Mouse (Mus musculus): ENCODE results near the gene Rbl1. TPM values are rescaled to one million over a fixed set of nuclear protein-coding genes. Genes with fewer than 3 reads are reported as not detected.

The Rbl1 gene
- total and polyA plus RNA-seq, 2 experiments from 2014 or later, result 5.2 to 8.4 TPM

- no peak for TF ChIP-seq CTCF (IDR thresholded peaks at IDR 0.05; ENCODE audit: low read depth)
- Histone ChIP-seq H3K9me3 (ENCODE audit: low read length) (no peaks in the 10 kb centered on the region), H3K27me3 (ENCODE audit: insufficient read depth, low read length) (no peaks in the 10 kb centered on the region), H3K9ac (replicated peaks; ENCODE audit: low read length) (no peak overlapping the region), H3K36me3 (ENCODE audit: insufficient read depth, low read length) (peaks cover 59% of the 10 kb centered on the region), H3K4me2 (ENCODE audit: low read depth, low read length) (no peak overlapping the region), H3K4me3 (ENCODE audit: low read length) (no peak overlapping the region), H3K27ac (no peak overlapping the region), H3K4me1 (ENCODE audit: insufficient read depth, low read length) (no peaks in the 10 kb centered on the region)
- ATAC-seq (no peak), DNase-seq (ENCODE audit: low spot score) (no peak)
- 90% methylated on average over 4 of the region's 4 CpGs for WGBS
Observed at GRCm38 (mm10) chr2:157190651-157191050, 13.7 kb downstream of the Rbl1 start.

GRCm38 (mm10) chr2:157187223-157187622 is 17.1 kb downstream of the Rbl1 start:
- DNase-seq (ENCODE audit: low spot score), result no peak
- no peak overlapping the region for H3K4me2 ChIP-seq (ENCODE audit: low read depth, low read length)
- TF ChIP-seq CTCF (IDR thresholded peaks at IDR 0.05; ENCODE audit: low read depth), result no peak
- no peak overlapping the region for H3K4me3 ChIP-seq (ENCODE audit: low read length)
- WGBS, result 83% methylated on average over 4 of the region's 4 CpGs
- H3K9me3 ChIP-seq (ENCODE audit: low read length), result no peaks in the 10 kb centered on the region
- no peaks in the 10 kb centered on the region for H3K27me3 ChIP-seq (ENCODE audit: insufficient read depth, low read length)
- no peak overlapping the region for H3K9ac ChIP-seq (replicated peaks; ENCODE audit: low read length)
- peaks cover 37% of the 10 kb centered on the region for H3K36me3 ChIP-seq (ENCODE audit: insufficient read depth, low read length)
- no peaks in the 10 kb centered on the region for H3K4me1 ChIP-seq (ENCODE audit: insufficient read depth, low read length)
- ATAC-seq, result no peak
- no peak overlapping the region for H3K27ac ChIP-seq

GRCm38 (mm10) chr2:157186504-157186903 is 17.8 kb downstream of the Rbl1 start:
- H3K36me3 ChIP-seq (ENCODE audit: insufficient read depth, low read length), result peaks cover 31% of the 10 kb centered on the region
- TF ChIP-seq CTCF (IDR thresholded peaks at IDR 0.05; ENCODE audit: low read depth), result no peak
- DNase-seq (ENCODE audit: low spot score) (no peak), ATAC-seq (no peak)
- H3K27ac ChIP-seq, result no peak overlapping the region
- H3K4me1 ChIP-seq (ENCODE audit: insufficient read depth, low read length), result no peaks in the 10 kb centered on the region
- H3K27me3 ChIP-seq (ENCODE audit: insufficient read depth, low read length), result no peaks in the 10 kb centered on the region
- no peak overlapping the region for H3K9ac ChIP-seq (replicated peaks; ENCODE audit: low read length)
- 27% methylated on average over 5 of the region's 5 CpGs for WGBS
- H3K4me3 ChIP-seq (ENCODE audit: low read length), result no peak overlapping the region
- no peak overlapping the region for H3K4me2 ChIP-seq (ENCODE audit: low read depth, low read length)
- no peaks in the 10 kb centered on the region for H3K9me3 ChIP-seq (ENCODE audit: low read length)

DNA sequence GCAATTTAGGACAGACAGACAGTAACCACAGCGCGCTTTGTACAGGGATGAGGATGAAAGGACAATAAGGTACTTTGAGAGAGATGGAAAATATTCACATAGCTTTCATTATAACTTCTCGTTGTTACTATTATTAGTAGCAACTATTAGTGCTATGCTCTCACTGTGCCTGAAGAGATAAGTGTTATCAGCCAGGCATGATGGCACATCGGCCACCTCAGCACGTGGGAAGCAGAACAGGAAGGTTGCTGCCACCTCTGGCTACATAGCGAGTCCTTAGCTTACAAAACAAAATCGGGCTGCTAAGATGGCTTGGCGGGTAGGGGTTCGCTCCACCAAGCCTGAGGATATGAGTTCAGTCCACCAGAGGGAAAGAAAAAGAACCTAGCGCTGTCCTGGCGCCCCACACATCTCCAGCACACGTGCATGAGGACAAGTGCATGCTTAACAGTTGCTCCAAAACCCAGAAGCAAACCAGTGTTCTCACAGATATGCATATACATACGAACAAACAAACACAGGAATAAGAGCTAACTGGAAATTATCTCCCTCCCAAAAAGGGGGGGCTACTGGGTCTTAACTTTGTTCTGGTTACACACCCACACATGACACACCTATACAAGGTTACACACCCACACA is 19.2 kb downstream of the Rbl1 start:
- H3K9me3 ChIP-seq (ENCODE audit: low read length), result no peaks in the 10 kb centered on the region
- no peak overlapping the region for H3K4me3 ChIP-seq (ENCODE audit: low read length)
- no peaks in the 10 kb centered on the region for H3K27me3 ChIP-seq (ENCODE audit: insufficient read depth, low read length)
- H3K36me3 ChIP-seq (ENCODE audit: insufficient read depth, low read length), result peaks cover 22% of the 10 kb centered on the region
- ATAC-seq, result no peak
- no peak for TF ChIP-seq CTCF (IDR thresholded peaks at IDR 0.05; ENCODE audit: low read depth)
- DNase-seq (ENCODE audit: low spot score), result no peak
- H3K4me1 ChIP-seq (ENCODE audit: insufficient read depth, low read length), result no peaks in the 10 kb centered on the region
- no peak overlapping the region for H3K27ac ChIP-seq
- H3K9ac ChIP-seq (replicated peaks; ENCODE audit: low read length), result no peak overlapping the region
- 94% methylated on average over 13 of the region's 13 CpGs for WGBS
- no peak overlapping the region for H3K4me2 ChIP-seq (ENCODE audit: low read depth, low read length)

GRCm38 (mm10) chr2:157178167-157178566 is 26.2 kb downstream of the Rbl1 start:
- WGBS, result 80% methylated on average over 6 of the region's 6 CpGs
- no peak overlapping the region for H3K4me2 ChIP-seq (ENCODE audit: low read depth, low read length)
- no peak overlapping the region for H3K27ac ChIP-seq
- H3K4me1 ChIP-seq (ENCODE audit: insufficient read depth, low read length), result no peaks in the 10 kb centered on the region
- no peak overlapping the region for H3K4me3 ChIP-seq (ENCODE audit: low read length)
- H3K36me3 ChIP-seq (ENCODE audit: insufficient read depth, low read length), result peaks cover 5% of the 10 kb centered on the region; the same call in 1 of the 2 replicates
- TF ChIP-seq CTCF (IDR thresholded peaks at IDR 0.05; ENCODE audit: low read depth), result no peak
- no peaks in the 10 kb centered on the region for H3K9me3 ChIP-seq (ENCODE audit: low read length)
- DNase-seq (ENCODE audit: low spot score), result no peak
- H3K27me3 ChIP-seq (ENCODE audit: insufficient read depth, low read length), result no peaks in the 10 kb centered on the region
- H3K9ac ChIP-seq (replicated peaks; ENCODE audit: low read length), result no peak overlapping the region
- ATAC-seq, result no peak

DNA sequence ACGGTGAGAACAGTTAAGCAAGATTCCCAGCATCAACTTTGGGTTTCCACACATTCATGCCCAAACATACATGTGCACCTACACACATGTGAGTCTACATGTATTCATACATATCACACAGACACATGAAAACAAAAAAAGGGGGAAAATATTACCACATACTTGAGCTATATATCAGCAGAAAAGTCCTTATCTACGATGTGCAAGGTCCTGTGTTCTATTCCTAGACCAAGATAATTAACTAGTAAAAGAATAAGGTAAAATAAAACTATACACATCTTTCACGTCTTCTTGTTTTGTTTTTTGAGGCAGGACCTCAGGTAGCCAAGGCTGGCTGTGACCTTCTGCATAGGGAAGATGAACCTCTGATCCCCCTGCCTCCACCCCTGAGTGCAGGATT is 28.1 kb downstream of the Rbl1 start:
- no peaks in the 10 kb centered on the region for H3K4me1 ChIP-seq (ENCODE audit: insufficient read depth, low read length)
- no peaks in the 10 kb centered on the region for H3K27me3 ChIP-seq (ENCODE audit: insufficient read depth, low read length)
- H3K36me3 ChIP-seq (ENCODE audit: insufficient read depth, low read length), result 0 out of 2 replicates have a peak, but pooled peaks cover 5% of the 10 kb centered on the region
- H3K27ac ChIP-seq, result no peak overlapping the region
- H3K4me3 ChIP-seq (ENCODE audit: low read length), result no peak overlapping the region
- no peak for ATAC-seq
- no peak for TF ChIP-seq CTCF (IDR thresholded peaks at IDR 0.05; ENCODE audit: low read depth)
- H3K9ac ChIP-seq (replicated peaks; ENCODE audit: low read length), result no peak overlapping the region
- no peaks in the 10 kb centered on the region for H3K9me3 ChIP-seq (ENCODE audit: low read length)
- DNase-seq (ENCODE audit: low spot score), result no peak
- H3K4me2 ChIP-seq (ENCODE audit: low read depth, low read length), result no peak overlapping the region
- WGBS, result 98% methylated on average over 3 of the region's 3 CpGs

GRCm38 (mm10) chr2:157174416-157174815 is 29.9 kb downstream of the Rbl1 start:
- no peak overlapping the region for H3K27ac ChIP-seq
- no peak for DNase-seq (ENCODE audit: low spot score)
- H3K9me3 ChIP-seq (ENCODE audit: low read length), result no peaks in the 10 kb centered on the region
- 0 out of 2 replicates have a peak, but pooled peaks cover 5% of the 10 kb centered on the region for H3K36me3 ChIP-seq (ENCODE audit: insufficient read depth, low read length)
- TF ChIP-seq CTCF (IDR thresholded peaks at IDR 0.05; ENCODE audit: low read depth), result no peak
- no peaks in the 10 kb centered on the region for H3K4me1 ChIP-seq (ENCODE audit: insufficient read depth, low read length)
- no peaks in the 10 kb centered on the region for H3K27me3 ChIP-seq (ENCODE audit: insufficient read depth, low read length)
- H3K9ac ChIP-seq (replicated peaks; ENCODE audit: low read length), result no peak overlapping the region
- no peak overlapping the region for H3K4me2 ChIP-seq (ENCODE audit: low read depth, low read length)
- H3K4me3 ChIP-seq (ENCODE audit: low read length), result no peak overlapping the region
- WGBS, result 68% methylated on average over 5 of the region's 5 CpGs
- ATAC-seq, result no peak
